Mouse (Mus musculus): ENCODE measurements at regions not wholly inside any gene's neighbourhood (a gene's known extent, or its start where the extent isn't known, plus 50 kb on each side); places are given as distances from the start of the nearest gene placed in this dataset.
"Not testable (repeated sequence)": the region's sequence is repeated elsewhere in the genome, so short reads cannot be mapped to it uniquely, and the experiment has no call there.

DNA sequence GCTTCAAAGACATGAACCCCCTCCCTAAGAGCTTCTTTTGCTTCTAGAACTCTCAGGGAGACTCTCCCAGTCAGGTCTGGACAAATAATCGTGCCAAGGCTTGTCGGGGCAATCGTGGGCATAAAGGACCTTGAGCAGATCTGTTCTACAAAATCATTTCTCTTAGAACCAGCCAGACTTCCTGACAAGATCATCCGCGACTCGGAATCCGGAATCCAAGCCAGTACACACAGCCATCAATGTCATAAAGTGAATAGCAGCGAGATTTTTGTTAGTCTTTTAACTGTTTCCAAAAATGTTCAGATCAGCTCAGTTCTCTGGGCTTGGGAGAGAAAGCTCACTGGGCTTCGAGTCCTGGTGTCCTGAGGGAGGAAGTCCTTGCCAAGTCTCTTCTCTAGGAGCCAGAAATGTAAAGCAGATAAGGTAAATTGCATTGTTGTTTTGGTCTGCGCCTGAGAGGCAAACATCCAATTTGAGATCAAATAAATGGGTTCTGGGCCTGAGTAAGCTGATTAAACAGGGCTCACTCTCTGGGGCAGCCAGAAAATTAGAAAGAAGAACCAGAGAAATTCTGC lies 92.9 kb upstream of the Fam78b start:
- peak; percentile 4 for DNase-seq (ENCODE audit: low spot score)
- TF ChIP-seq CTCF (IDR thresholded peaks at IDR 0.05), result no peak
- 64% methylated on average over 10 of the region's 10 CpGs for WGBS

DNA sequence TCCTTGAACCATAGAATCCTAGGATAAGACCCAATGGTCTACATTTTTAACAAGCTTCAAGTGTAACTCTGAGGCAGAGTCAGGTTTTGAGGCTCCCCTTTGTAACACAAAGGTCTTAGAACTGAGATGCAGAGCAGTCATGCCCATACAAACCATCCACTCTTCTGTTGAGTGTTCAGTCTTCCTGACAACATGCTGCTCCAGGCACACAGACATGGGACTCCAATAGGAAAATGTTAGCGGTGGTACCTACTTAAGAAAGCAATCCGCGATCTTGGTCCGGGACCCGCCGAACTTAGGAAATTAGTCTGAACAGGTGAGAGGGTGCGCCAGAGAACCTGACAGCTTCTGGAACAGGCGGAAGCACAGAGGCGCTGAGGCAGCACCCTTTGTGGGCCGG lies 89.0 kb upstream of the Fam78b start:
- H3K4me2 ChIP-seq (ENCODE audit: low read depth, low read length, poor library complexity, severe bottlenecking); ATAC-seq (ENCODE audit: low FRiP score); DNase-seq (ENCODE audit: low spot score); H3K9ac ChIP-seq (replicated peaks; ENCODE audit: low read length, poor library complexity, severe bottlenecking); H3K27me3 ChIP-seq (ENCODE audit: insufficient read depth, low read length); H3K36me3 ChIP-seq (ENCODE audit: insufficient read depth, low read length); H3K27ac ChIP-seq (ENCODE audit: low read depth, low read length); H3K4me3 ChIP-seq (ENCODE audit: low read depth, low read length); H3K9me3 ChIP-seq (ENCODE audit: low read length); H3K4me1 ChIP-seq (ENCODE audit: insufficient read depth, low read length): not testable (repeated sequence)
- WGBS, result 97% methylated on average over 7 of the region's 10 CpGs

More for the DNA sequence above, 92.9 kb upstream of the Fam78b start:
- Histone ChIP-seq H3K27me3 (ENCODE audit: insufficient read depth, low read length) (no peaks in the 10 kb centered on the region), H3K4me2 (ENCODE audit: low read depth, low read length, poor library complexity, severe bottlenecking) (no peak overlapping the region), H3K9ac (replicated peaks; ENCODE audit: low read length, poor library complexity, severe bottlenecking) (no peak overlapping the region), H3K4me1 (ENCODE audit: insufficient read depth, low read length) (no peaks in the 10 kb centered on the region), H3K27ac (ENCODE audit: low read depth, low read length) (no peak overlapping the region), H3K4me3 (ENCODE audit: low read depth, low read length) (no peak overlapping the region), H3K36me3 (ENCODE audit: insufficient read depth, low read length) (no peaks in the 10 kb centered on the region), H3K9me3 (ENCODE audit: low read length) (no peaks in the 10 kb centered on the region)
- no peak for ATAC-seq (ENCODE audit: low FRiP score)

DNA sequence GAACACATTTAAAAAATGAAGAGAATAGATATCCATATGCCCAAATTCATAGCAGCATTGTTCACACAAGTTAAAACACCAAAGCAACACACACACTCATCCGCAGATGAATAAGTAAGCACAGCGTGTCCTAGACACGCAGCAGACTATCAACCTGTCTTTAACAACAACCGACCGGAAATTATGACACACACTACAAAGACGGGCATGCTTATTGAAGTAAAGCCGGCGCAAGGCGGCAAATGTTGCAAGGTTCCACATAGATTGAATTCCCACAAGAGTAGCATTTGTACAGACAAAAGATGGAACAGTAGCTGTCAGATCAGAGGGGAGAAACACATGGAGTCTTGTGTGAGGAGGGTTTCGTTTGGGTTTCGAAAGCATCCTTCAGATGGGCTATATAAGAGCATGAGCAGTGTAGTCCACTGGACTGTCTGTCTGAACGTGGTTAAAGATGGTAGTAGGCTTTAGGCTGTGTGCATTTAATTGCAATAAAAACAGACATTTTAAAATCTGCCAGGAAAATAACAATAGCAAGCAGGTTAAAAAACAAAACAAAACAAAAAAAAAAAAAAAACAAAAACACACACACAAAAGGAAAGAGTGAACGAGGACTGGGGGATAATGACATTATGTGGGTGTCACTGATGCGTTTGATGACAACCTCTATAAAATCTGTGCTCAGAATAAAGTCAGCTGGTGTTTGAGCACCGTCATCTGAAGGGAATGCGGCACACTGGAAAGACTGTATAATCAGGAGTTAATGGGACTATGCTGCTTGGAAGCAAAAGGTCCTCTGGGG lies 78.1 kb upstream of the Fam78b start:
- Histone ChIP-seq H3K9ac (replicated peaks; ENCODE audit: low read length, poor library complexity, severe bottlenecking) (0 out of 2 replicates have a peak overlapping the region, but pooled peaks have one; percentile 8), H3K4me1 (ENCODE audit: insufficient read depth, low read length) (peaks cover 4% of the 10 kb centered on the region; the same call in 1 of the 2 replicates), H3K4me2 (ENCODE audit: low read depth, low read length, poor library complexity, severe bottlenecking) (peak overlapping the region; percentile 40), H3K4me3 (ENCODE audit: low read depth, low read length) (peak overlapping the region; percentile 6; the same call in 1 of the 2 replicates), H3K27ac (ENCODE audit: low read depth, low read length) (peak overlapping the region; percentile 26; the same call in 1 of the 2 replicates), H3K9me3 (ENCODE audit: low read length) (no peaks in the 10 kb centered on the region), H3K27me3 (ENCODE audit: insufficient read depth, low read length) (no peaks in the 10 kb centered on the region), H3K36me3 (ENCODE audit: insufficient read depth, low read length) (no peaks in the 10 kb centered on the region)
- TF ChIP-seq CTCF (IDR thresholded peaks at IDR 0.05), result no peak
- ATAC-seq (ENCODE audit: low FRiP score), result 0 out of 2 replicates have a peak, but pooled peaks have one; percentile 41
- 41% methylated on average over 16 of the region's 16 CpGs for WGBS
- peak; percentile 34 for DNase-seq (ENCODE audit: low spot score)

DNA sequence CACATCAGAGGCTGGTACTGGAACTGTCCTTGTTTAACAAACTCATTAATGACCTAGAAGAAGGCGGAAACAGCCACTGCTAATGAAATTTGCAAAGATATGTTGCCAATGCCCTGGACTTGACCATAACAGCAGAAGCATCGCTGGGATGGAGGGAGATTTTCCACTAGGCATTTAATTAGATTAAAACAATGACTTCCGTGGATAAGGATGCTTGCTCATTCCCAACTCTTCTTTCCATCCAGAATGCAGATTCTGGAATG lies 77.6 kb upstream of the Fam78b start:
- Histone ChIP-seq H3K4me2 (ENCODE audit: low read depth, low read length, poor library complexity, severe bottlenecking) (no peak overlapping the region), H3K4me3 (ENCODE audit: low read depth, low read length) (no peak overlapping the region), H3K9me3 (ENCODE audit: low read length) (no peaks in the 10 kb centered on the region), H3K27me3 (ENCODE audit: insufficient read depth, low read length) (no peaks in the 10 kb centered on the region), H3K36me3 (ENCODE audit: insufficient read depth, low read length) (no peaks in the 10 kb centered on the region), H3K9ac (replicated peaks; ENCODE audit: low read length, poor library complexity, severe bottlenecking) (no peak overlapping the region), H3K4me1 (ENCODE audit: insufficient read depth, low read length) (peaks cover 4% of the 10 kb centered on the region; the same call in 1 of the 2 replicates), H3K27ac (ENCODE audit: low read depth, low read length) (no peak overlapping the region)
- ATAC-seq (ENCODE audit: low FRiP score) (no peak), DNase-seq (ENCODE audit: low spot score) (no peak)
- WGBS, result 37% methylated on average over 3 of the region's 3 CpGs
- no peak for TF ChIP-seq CTCF (IDR thresholded peaks at IDR 0.05)

DNA sequence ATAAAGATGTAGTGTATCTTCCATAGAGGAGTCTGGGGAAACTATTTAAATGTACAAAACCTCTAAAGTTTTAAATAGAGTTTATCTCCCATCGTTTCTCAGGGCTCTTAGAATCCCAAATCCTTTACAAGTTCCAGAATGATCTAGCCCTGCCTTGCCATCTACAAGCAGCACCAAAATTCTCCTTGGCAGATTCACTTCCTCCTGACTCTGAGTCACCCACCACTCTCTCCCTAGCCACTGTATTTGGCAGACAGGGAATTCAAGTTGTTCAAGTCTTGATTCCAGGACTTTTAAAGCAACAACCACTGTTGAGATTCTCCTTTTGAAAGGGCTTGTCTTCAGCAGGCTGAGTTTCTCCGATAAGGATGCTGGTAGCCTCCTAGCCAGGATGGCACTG lies 77.1 kb upstream of the Fam78b start:
- Histone ChIP-seq H3K4me3 (ENCODE audit: low read depth, low read length) (no peak overlapping the region), H3K9me3 (ENCODE audit: low read length) (no peaks in the 10 kb centered on the region), H3K4me1 (ENCODE audit: insufficient read depth, low read length) (peaks cover 4% of the 10 kb centered on the region; the same call in 1 of the 2 replicates), H3K9ac (replicated peaks; ENCODE audit: low read length, poor library complexity, severe bottlenecking) (no peak overlapping the region), H3K36me3 (ENCODE audit: insufficient read depth, low read length) (no peaks in the 10 kb centered on the region), H3K27me3 (ENCODE audit: insufficient read depth, low read length) (no peaks in the 10 kb centered on the region), H3K4me2 (ENCODE audit: low read depth, low read length, poor library complexity, severe bottlenecking) (no peak overlapping the region), H3K27ac (ENCODE audit: low read depth, low read length) (no peak overlapping the region)
- TF ChIP-seq CTCF (IDR thresholded peaks at IDR 0.05), result no peak
- ATAC-seq (ENCODE audit: low FRiP score) (no peak), DNase-seq (ENCODE audit: low spot score) (no peak)
- WGBS, result 90% methylated on average over 2 of the region's 2 CpGs

DNA sequence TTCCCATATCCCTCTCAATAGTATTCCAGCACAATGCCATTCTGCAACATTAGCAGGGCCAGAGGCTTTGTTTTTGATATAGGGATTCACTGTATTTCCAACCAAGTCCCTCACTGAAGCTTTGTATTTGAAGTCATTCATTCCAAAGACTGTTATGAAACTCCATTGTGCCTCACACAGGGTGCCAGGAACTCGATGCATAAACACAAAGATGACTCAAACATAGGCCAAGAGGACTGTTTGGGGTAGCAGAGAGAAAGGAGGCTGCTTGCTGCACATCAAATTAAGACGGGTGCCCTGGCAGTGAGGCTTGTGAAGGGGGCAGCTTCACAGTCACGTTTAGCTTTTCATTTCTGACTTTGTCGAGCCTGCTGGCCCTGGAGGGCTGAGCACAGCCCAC lies 75.1 kb upstream of the Fam78b start:
- no peaks in the 10 kb centered on the region for H3K27me3 ChIP-seq (ENCODE audit: insufficient read depth, low read length)
- WGBS, result 19% methylated on average over 4 of the region's 4 CpGs
- no peak overlapping the region; the same call in 1 of the 2 replicates for H3K27ac ChIP-seq (ENCODE audit: low read depth, low read length)
- no peaks in the 10 kb centered on the region for H3K9me3 ChIP-seq (ENCODE audit: low read length)
- DNase-seq (ENCODE audit: low spot score) (peak; percentile 10), ATAC-seq (ENCODE audit: low FRiP score) (0 out of 2 replicates have a peak, but pooled peaks have one; percentile 7)
- peaks cover 4% of the 10 kb centered on the region; the same call in 1 of the 2 replicates for H3K4me1 ChIP-seq (ENCODE audit: insufficient read depth, low read length)
- no peak for TF ChIP-seq CTCF (IDR thresholded peaks at IDR 0.05)
- H3K36me3 ChIP-seq (ENCODE audit: insufficient read depth, low read length), result no peaks in the 10 kb centered on the region
- H3K9ac ChIP-seq (replicated peaks; ENCODE audit: low read length, poor library complexity, severe bottlenecking), result no peak overlapping the region
- no peak overlapping the region for H3K4me3 ChIP-seq (ENCODE audit: low read depth, low read length)
- H3K4me2 ChIP-seq (ENCODE audit: low read depth, low read length, poor library complexity, severe bottlenecking), result no peak overlapping the region

DNA sequence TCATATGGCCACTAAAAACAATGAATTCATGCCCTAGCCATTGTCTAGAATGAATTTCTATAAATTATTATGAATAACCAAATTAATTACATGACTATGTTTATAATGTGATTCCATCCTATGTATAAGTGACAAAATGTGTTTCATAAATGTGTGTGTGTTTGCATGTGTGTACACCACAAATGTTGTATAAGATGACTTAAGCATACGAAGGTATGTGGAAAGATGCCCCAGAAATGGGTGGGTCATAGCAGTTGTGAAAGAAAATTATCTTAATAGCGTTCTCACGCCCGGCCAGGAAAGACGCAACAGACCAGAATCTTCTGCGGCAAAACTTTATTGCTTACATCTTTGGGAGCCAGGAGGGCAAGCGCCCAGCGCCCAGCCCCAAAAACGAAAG lies 61.5 kb upstream of the Fam78b start:
- not testable (repeated sequence) for H3K9ac ChIP-seq (replicated peaks; ENCODE audit: low read length, poor library complexity, severe bottlenecking); DNase-seq (ENCODE audit: low spot score); H3K4me1 ChIP-seq (ENCODE audit: insufficient read depth, low read length); H3K4me2 ChIP-seq (ENCODE audit: low read depth, low read length, poor library complexity, severe bottlenecking); H3K36me3 ChIP-seq (ENCODE audit: insufficient read depth, low read length); H3K9me3 ChIP-seq (ENCODE audit: low read length); H3K27me3 ChIP-seq (ENCODE audit: insufficient read depth, low read length); H3K27ac ChIP-seq (ENCODE audit: low read depth, low read length); ATAC-seq (ENCODE audit: low FRiP score)
- peak overlapping the region; percentile 18; the same call in 1 of the 2 replicates for H3K4me3 ChIP-seq (ENCODE audit: low read depth, low read length)
- WGBS, result 64% methylated on average over 9 of the region's 9 CpGs

DNA sequence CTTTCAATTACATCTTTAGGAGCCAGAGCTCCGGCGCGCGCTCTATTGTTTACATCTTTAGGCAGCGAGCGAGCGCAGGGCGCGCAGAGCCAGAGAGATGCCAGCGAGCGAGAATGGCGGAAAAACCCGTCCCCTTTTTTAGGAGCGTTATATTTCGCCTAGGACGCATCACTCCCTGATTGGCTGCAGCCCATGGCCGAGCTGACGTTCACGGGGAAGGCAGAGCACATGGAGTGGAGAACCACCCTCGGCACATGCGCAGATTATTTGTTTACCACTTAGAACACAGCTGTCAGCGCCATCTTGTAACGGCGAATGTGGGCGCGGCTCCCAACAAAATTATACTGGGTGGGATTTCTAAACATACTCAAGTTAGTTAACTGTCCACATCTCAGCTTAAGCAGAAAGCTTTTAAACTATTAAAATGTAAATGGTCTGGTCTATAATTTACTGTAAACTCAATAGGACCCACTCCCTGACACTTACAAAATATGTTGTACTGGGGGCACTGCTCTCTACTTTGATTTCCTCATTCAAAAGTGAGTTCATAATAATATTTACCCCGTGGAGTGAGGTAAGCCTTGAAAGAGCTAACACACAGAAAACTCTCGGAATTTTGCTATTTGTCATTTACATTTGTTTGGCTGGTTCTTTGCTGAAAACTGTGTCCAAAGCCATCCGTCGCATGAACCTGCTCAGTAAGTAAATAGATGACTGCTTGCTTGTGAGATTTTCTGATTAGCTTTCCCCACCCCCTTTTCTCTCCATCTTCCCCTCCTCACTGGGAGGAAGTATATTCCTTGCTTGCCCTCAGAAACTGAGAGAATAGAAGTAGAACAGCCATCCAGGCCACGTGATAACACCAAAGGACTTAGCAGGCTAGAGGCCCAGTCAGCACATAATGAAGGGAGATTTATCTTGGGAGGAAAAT lies 60.8 kb upstream of the Fam78b start:
- peak; percentile 70; the same call in 1 of the 2 replicates for ATAC-seq (ENCODE audit: low FRiP score)
- 0 out of 2 replicates have a peak overlapping the region, but pooled peaks have one; percentile 12 for H3K27ac ChIP-seq (ENCODE audit: low read depth, low read length)
- not testable (repeated sequence) for H3K4me2 ChIP-seq (ENCODE audit: low read depth, low read length, poor library complexity, severe bottlenecking)

More for the DNA sequence above, 60.8 kb upstream of the Fam78b start:
- H3K4me1 ChIP-seq (ENCODE audit: insufficient read depth, low read length); H3K36me3 ChIP-seq (ENCODE audit: insufficient read depth, low read length); H3K27me3 ChIP-seq (ENCODE audit: insufficient read depth, low read length); H3K9me3 ChIP-seq (ENCODE audit: low read length); H3K9ac ChIP-seq (replicated peaks; ENCODE audit: low read length, poor library complexity, severe bottlenecking): not testable (repeated sequence)
- 57% methylated on average over 31 of the region's 31 CpGs for WGBS
- peak; percentile 33 for DNase-seq (ENCODE audit: low spot score)
- peak overlapping the region; percentile 18; the same call in 1 of the 2 replicates for H3K4me3 ChIP-seq (ENCODE audit: low read depth, low read length)
